Comparison of ENCODE assay signal across 32 mouse cellular contexts in genomic region chr17:74018281-74018680, GRCm38 (mm10). TPM values are rescaled to one million over a fixed set of nuclear protein-coding genes. Genes with fewer than 3 reads are reported as not detected.
DNase-seq lines count a peak whose midpoint lies in the region; ATAC-seq lines count a peak whose summit lies in the region.
"Had no signal": no experiment of that assay in that cellular context is flagged by ENCODE, and none has a peak within 500 bp of the region (broad histone marks: within the 10 kb centered on the region; RNA-seq: fewer than 3 reads in every experiment).

No protein-coding gene starts in this region.

- H3K27ac ChIP-seq in neural tube, embryonic 15.5 days (replicated peaks): no peak overlapping the region
- H3K27ac ChIP-seq in forebrain, embryonic 12.5 days: no peak overlapping the region
- H3K27ac ChIP-seq: embryonic facial prominence, embryonic 12.5 days; forebrain, embryonic 15.5 days; heart, adult 2 months; hindbrain, embryonic 14.5 days; liver, embryonic 15.5 days; neural tube, embryonic 12.5 days had no signal

- H3K9me3 ChIP-seq in neural tube, embryonic 15.5 days (replicated peaks): no peaks in the 10 kb centered on the region
- no peaks in the 10 kb centered on the region for H3K9me3 ChIP-seq in forebrain, embryonic 12.5 days
- H3K9me3 ChIP-seq: embryonic facial prominence, embryonic 12.5 days; forebrain, embryonic 15.5 days; heart, embryonic 12.5 days; liver, embryonic 15.5 days; neural tube, embryonic 12.5 days had no signal

- peak; percentile 37 for DNase-seq in 416B (ENCODE audit: low read depth)
- DNase-seq in NIH3T3 (ENCODE audit: low read depth): peak; percentile 36
- DNase-seq in adrenal gland, postnatal 36 days: peak; percentile 46 to 57
- DNase-seq in kidney, postnatal 14 days: no peak
- DNase-seq: cerebellum, adult 8-10 months; cerebellum, postnatal 25 days; gastrocnemius, postnatal 25 days; heart, adult 2 months; kidney, adult 9 months; kidney, postnatal 10 days; layer of hippocampus, adult 9-11 months; lung, embryonic 14.5 days; lung, postnatal 36 days; midbrain, embryonic 14.5 days; right cerebral cortex, postnatal 4 days; thymus, adult 2 months; thymus, postnatal 4 days had no signal

- H3K36me3 ChIP-seq in neural tube, embryonic 15.5 days: no peaks in the 10 kb centered on the region
- no peaks in the 10 kb centered on the region for H3K36me3 ChIP-seq in forebrain, embryonic 12.5 days (replicated peaks)
- H3K36me3 ChIP-seq: embryonic facial prominence, embryonic 12.5 days; forebrain, embryonic 15.5 days; heart, embryonic 12.5 days; liver, embryonic 15.5 days; neural tube, embryonic 12.5 days had no signal

- peaks cover 5% of the 10 kb centered on the region; the same call in 1 of the 2 replicates for H3K4me1 ChIP-seq in neural tube, embryonic 15.5 days
- no peaks in the 10 kb centered on the region for H3K4me1 ChIP-seq in forebrain, embryonic 12.5 days
- H3K4me1 ChIP-seq: embryonic facial prominence, embryonic 12.5 days; heart, embryonic 12.5 days; neural tube, embryonic 12.5 days had no signal

- ATAC-seq in monocyte, adult 5-6 weeks (replicated peaks; ENCODE audit: insufficient number of reproducible peaks, low FRiP score, low TSS enrichment, poor library complexity, severe bottlenecking): peak; percentile 8; the same call in 1 of the 2 replicates
- no peak for ATAC-seq in neural tube, embryonic 15.5 days (ENCODE audit: low FRiP score)
- no peak for ATAC-seq in forebrain, embryonic 12.5 days (ENCODE audit: low FRiP score)
- ATAC-seq: CD4-positive, CD25-positive, alpha-beta regulatory T cell, adult 4 months; forebrain, embryonic 15.5 days; intestine, postnatal 0 days had no signal

- H3K4me2 ChIP-seq in neural tube, embryonic 15.5 days: no peak overlapping the region
- H3K4me2 ChIP-seq in forebrain, embryonic 12.5 days: no peak overlapping the region
- H3K4me2 ChIP-seq: embryonic facial prominence, embryonic 12.5 days; forebrain, embryonic 15.5 days; heart, embryonic 12.5 days; hindbrain, embryonic 14.5 days; liver, embryonic 15.5 days; lung, embryonic 14.5 days; neural tube, embryonic 12.5 days had no signal

- H3K27me3 ChIP-seq in neural tube, embryonic 15.5 days (replicated peaks): no peaks in the 10 kb centered on the region
- H3K27me3 ChIP-seq in forebrain, embryonic 12.5 days: no peaks in the 10 kb centered on the region
- H3K27me3 ChIP-seq: embryonic facial prominence, embryonic 12.5 days; forebrain, embryonic 15.5 days; heart, embryonic 12.5 days; liver, embryonic 15.5 days; neural tube, embryonic 12.5 days had no signal

- WGBS in neural tube, embryonic 15.5 days: 88% methylated on average over 4 of the region's 4 CpGs
- WGBS in forebrain, embryonic 12.5 days: 89% methylated on average over 4 of the region's 4 CpGs

- H3K9ac ChIP-seq in neural tube, embryonic 15.5 days (replicated peaks): no peak overlapping the region
- H3K9ac ChIP-seq in forebrain, embryonic 12.5 days: no peak overlapping the region
- H3K9ac ChIP-seq: embryonic facial prominence, embryonic 12.5 days; forebrain, embryonic 15.5 days; heart, embryonic 12.5 days; hindbrain, embryonic 14.5 days; liver, embryonic 15.5 days; lung, embryonic 14.5 days; neural tube, embryonic 12.5 days had no signal

- H3K4me3 ChIP-seq in neural tube, embryonic 15.5 days (replicated peaks): no peak overlapping the region
- H3K4me3 ChIP-seq in forebrain, embryonic 12.5 days (replicated peaks): no peak overlapping the region
- H3K4me3 ChIP-seq: embryonic facial prominence, embryonic 12.5 days; forebrain, embryonic 15.5 days; heart, adult 2 months; heart, embryonic 12.5 days; liver, embryonic 15.5 days; neural tube, embryonic 12.5 days had no signal

RNA-seq across cellular contexts. Expression of gene Srd5a2, which starts 29.4 kb away (rescaled TPM):
- 1,000 to 10,000 TPM in 1 of 2 experiments, 100 to 1,000 TPM in 1; 125 to 2,977 TPM for total RNA-seq in adrenal gland, postnatal 36 days (2021)
- total RNA-seq in monocyte, adult 5-6 weeks (2017): not detected in 3 replicates
- polyA plus RNA-seq in neural tube, embryonic 15.5 days (2015; fragmentation: Nextera tagmentation; extraction: Ambion mirVana): 0.24 and 0.33 TPM in 2 replicates
- polyA plus RNA-seq in forebrain, embryonic 12.5 days (2016; fragmentation: Nextera tagmentation; extraction: Ambion mirVana): not detected in 2 replicates
- total RNA-seq: gastrocnemius, postnatal 25 days; hematopoietic stem cell, adult 5-6 weeks; left cerebral cortex, postnatal 14 days had no signal
- polyA plus RNA-seq: CD4-positive, CD25-positive, alpha-beta regulatory T cell, adult 4 months; forebrain, embryonic 15.5 days; heart, adult 2 months; heart, embryonic 12.5 days; heart, postnatal 0 days; hindbrain, embryonic 14.5 days; intestine, postnatal 0 days; lung, embryonic 14.5 days; midbrain, embryonic 14.5 days; spleen, adult 2 months had no signal

Comparison
In these comparisons a context has a peak if more than half of its experiments do, and no peak if none do; other contexts are left out.
1. RNA of gene Srd5a2, which starts 29.4 kb away (total RNA-seq): 125 to 2,977 TPM in adrenal gland, postnatal 36 days; not detected in monocyte, adult 5-6 weeks; every median in the first group is over 100 times any median in the second.